Comparison of ENCODE assay signal across 16 mouse cellular contexts in the genomic region with DNA sequence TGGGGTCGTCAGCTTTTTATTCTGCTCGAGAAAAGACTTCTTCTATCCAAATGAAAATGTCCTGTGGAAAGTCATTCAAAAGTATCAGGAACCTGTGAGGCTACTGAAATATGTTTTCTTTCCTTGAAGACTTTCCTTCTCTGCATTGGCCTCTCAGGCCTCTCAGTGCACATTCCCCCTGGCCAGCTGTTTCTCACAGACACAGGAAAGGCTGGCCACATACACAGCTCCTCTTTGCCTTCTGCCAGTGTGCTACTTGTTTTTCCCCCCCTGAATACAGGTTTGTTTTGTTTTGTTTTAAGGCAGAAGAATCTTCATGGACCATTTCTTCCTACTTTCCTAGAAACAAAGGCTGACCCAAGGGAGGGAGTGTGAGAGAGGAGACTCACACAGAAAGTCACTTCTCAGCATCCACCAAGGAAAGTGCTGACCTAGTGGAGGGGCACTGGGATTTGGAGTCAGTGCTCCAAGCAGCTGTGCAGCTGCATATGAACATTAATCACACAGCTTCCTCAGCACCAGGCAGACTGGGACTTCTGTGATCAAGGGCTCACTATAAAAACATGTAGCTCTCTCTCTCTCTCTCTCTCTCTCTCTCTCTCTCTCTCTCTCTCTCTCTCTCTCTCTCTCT.
DNase-seq lines count a peak whose midpoint lies in the region; ATAC-seq lines count a peak whose summit lies in the region.
"Had no signal": no experiment of that assay in that cellular context is flagged by ENCODE, and none has a peak within 500 bp of the region (broad histone marks: within the 10 kb centered on the region; RNA-seq: fewer than 3 reads in every experiment).

No protein-coding gene starts in this region.

- H3K4me2 ChIP-seq in intestine, embryonic 15.5 days (replicated peaks), result no peak overlapping the region
- H3K4me2 ChIP-seq in limb, embryonic 13.5 days (replicated peaks), result no peak overlapping the region
- H3K4me2 ChIP-seq: forebrain, embryonic 12.5 days had no signal

- no peaks in the 10 kb centered on the region for H3K4me1 ChIP-seq in intestine, embryonic 15.5 days (replicated peaks)
- peaks cover 4% of the 10 kb centered on the region; the same call in 1 of the 2 replicates for H3K4me1 ChIP-seq in limb, embryonic 13.5 days
- H3K4me1 ChIP-seq: forebrain, embryonic 12.5 days had no signal

- H3K9ac ChIP-seq in intestine, embryonic 15.5 days, result no peak overlapping the region
- H3K9ac ChIP-seq in limb, embryonic 13.5 days, result no peak overlapping the region
- H3K9ac ChIP-seq: forebrain, embryonic 12.5 days had no signal

- WGBS in intestine, embryonic 15.5 days, result 66% methylated on average over 2 of the region's 2 CpGs
- 81% methylated on average over 2 of the region's 2 CpGs for WGBS in limb, embryonic 13.5 days

- peak; percentile 10 to 19 for DNase-seq in heart, postnatal 10 days
- no peak for DNase-seq in heart, adult 8-10 months (ENCODE audit: low spot score)
- DNase-seq in brain, adult 2 months (ENCODE audit: low read depth, low spot score), result peak; percentile 5
- no peak for DNase-seq in left cerebral cortex, postnatal 4 days
- no peak for DNase-seq in right cerebral cortex, postnatal 36 days (ENCODE audit: low spot score in 2 of 2)
- DNase-seq in left cerebral cortex, adult 18-20 months (ENCODE audit: low spot score in 2 of 2), result no peak
- DNase-seq: adrenal gland, postnatal 10 days; gastrocnemius, postnatal 36 days; liver; right cerebral cortex, adult 18-20 months; thymus, postnatal 14 days had no signal

- H3K27me3 ChIP-seq in intestine, embryonic 15.5 days (replicated peaks), result no peaks in the 10 kb centered on the region
- H3K27me3 ChIP-seq in limb, embryonic 13.5 days, result no peaks in the 10 kb centered on the region
- H3K27me3 ChIP-seq: forebrain, embryonic 12.5 days had no signal

- ATAC-seq in intestine, embryonic 15.5 days, result peak; percentile 47; the same call in 1 of the 2 replicates
- ATAC-seq in limb, embryonic 13.5 days (ENCODE audit: low FRiP score, low read depth), result peak; percentile 67; the same call in 1 of the 2 replicates
- ATAC-seq: hindbrain, postnatal 0 days had no signal

- no peaks in the 10 kb centered on the region for H3K9me3 ChIP-seq in intestine, embryonic 15.5 days
- no peaks in the 10 kb centered on the region for H3K9me3 ChIP-seq in limb, embryonic 13.5 days
- H3K9me3 ChIP-seq: forebrain, embryonic 12.5 days had no signal

- no peak overlapping the region for H3K4me3 ChIP-seq in intestine, embryonic 15.5 days (replicated peaks)
- no peak overlapping the region for H3K4me3 ChIP-seq in limb, embryonic 13.5 days
- H3K4me3 ChIP-seq: forebrain, embryonic 12.5 days; myocyte had no signal

- H3K27ac ChIP-seq in intestine, embryonic 15.5 days, result peak overlapping the region; percentile 44; the same call in 1 of the 2 replicates
- H3K27ac ChIP-seq in limb, embryonic 13.5 days, result no peak overlapping the region; the same call in 1 of the 2 replicates
- H3K27ac ChIP-seq: forebrain, embryonic 12.5 days; hindbrain, postnatal 0 days had no signal

- intact Hi-C loops in heart, postnatal 10 days (cut with DNase I), result no loop called here
- intact Hi-C loops in left cerebral cortex, postnatal 4 days (cut with DNase I), result no loop called here

- no peaks in the 10 kb centered on the region for H3K36me3 ChIP-seq in intestine, embryonic 15.5 days
- H3K36me3 ChIP-seq in limb, embryonic 13.5 days, result no peaks in the 10 kb centered on the region
- H3K36me3 ChIP-seq: forebrain, embryonic 12.5 days had no signal

Comparison
In these comparisons a context has a peak if more than half of its experiments do, and no peak if none do; other contexts are left out.
1. DNase-seq: peak in heart, postnatal 10 days (2 of 2) and brain, adult 2 months (single experiment); none in heart, adult 8-10 months (single experiment), left cerebral cortex, postnatal 4 days (single experiment), right cerebral cortex, postnatal 36 days (0 of 2) and left cerebral cortex, adult 18-20 months (0 of 2).